Mouse (Mus musculus): ENCODE data around the gene Iqca.

GRCm38 (mm10) chr1:90050046-90050739, 103.0 kb downstream of the Iqca start:
- TF ChIP-seq POLR2A (IDR thresholded peaks at IDR 0.05; ENCODE audit: extremely low read depth, insufficient read depth, low read length) (no peak), CTCF (IDR thresholded peaks at IDR 0.05; ENCODE audit: extremely low read depth, insufficient read depth, low read length) (no peak)

All from cortical plate, adult 2 months (tissue).